Mouse (Mus musculus) stomach, embryonic 14.5 days (tissue): ENCODE results near the gene Hnrnph2. TPM values are rescaled to one million over a fixed set of nuclear protein-coding genes. Genes with fewer than 3 reads are reported as not detected.

Source experiments
- ATAC-seq: fragments of 200-750 bp; cut with Nextera tagmentation; 2 replicates; pipeline ENCODE4 v1.8.0; 2017; ENCODE audit warnings: low read depth, moderate TSS enrichment; ENCODE audit not compliant: insufficient number of reproducible peaks, insufficient read depth, low FRiP score
- H3K27ac ChIP-seq: fragments of 300-500 bp; sonication (generic); 2 replicates; pipeline ENCODE4 v1.5.1; 2014; ENCODE audit warnings: mild to moderate bottlenecking, low read length, moderate library complexity, mixed read lengths
- H3K27me3 ChIP-seq: fragments of 300-500 bp; sonication (generic); 2 replicates; pipeline ENCODE4 v1.6.1; 2014; ENCODE audit warnings: low read length, control low read depth, mixed read lengths; ENCODE audit not compliant: control insufficient read depth, insufficient read depth
- H3K36me3 ChIP-seq: fragments of 300-500 bp; sonication (generic); 2 replicates; pipeline ENCODE4 v1.6.1; 2014; ENCODE audit warnings: mild to moderate bottlenecking, control low read depth, low read length, moderate library complexity, mixed read lengths; ENCODE audit not compliant: control insufficient read depth, insufficient read depth
- H3K4me1 ChIP-seq: fragments of 300-500 bp; sonication (generic); 2 replicates; pipeline ENCODE4 v1.6.1; 2014; ENCODE audit warnings: low read length, control low read depth, mixed read lengths; ENCODE audit not compliant: control insufficient read depth, insufficient read depth
- H3K4me2 ChIP-seq: fragments of 300-500 bp; sonication (generic); replicated peaks from 2 replicates; pipeline ENCODE4 v1.6.1; 2014; ENCODE audit warnings: low read depth, low read length, control low read depth
- H3K4me3 ChIP-seq: fragments of 300-500 bp; sonication (generic); 2 replicates; pipeline ENCODE4 v1.5.1; 2014; ENCODE audit warnings: low read depth, low read length, control low read depth
- H3K9ac ChIP-seq: fragments of 300-500 bp; sonication (generic); replicated peaks from 2 replicates; pipeline ENCODE4 v1.6.1; 2014; ENCODE audit warnings: low read depth, mild to moderate bottlenecking, control low read depth, low read length, moderate library complexity, mixed read lengths
- H3K9me3 ChIP-seq: fragments of 300-500 bp; sonication (generic); 2 replicates; pipeline ENCODE4 v1.6.1; 2016; ENCODE audit warnings: low read depth, low read length, control low read depth; ENCODE audit not compliant: control insufficient read depth
- WGBS: fragments of 180-500 bp; shearing (Covaris S2); extraction: QIAGEN DNeasy Blood & Tissue Kit; methylation state at CpG from one replicate; pipeline ENCODE4 v1.1.7; 2014; 5-methylcytosine and 5-hydroxymethylcytosine counted together
- polyA plus RNA-seq: library from polyadenylated mRNA; unstranded; fragments of >200 nt; fragmentation: Nextera tagmentation; extraction: Ambion mirVana; gene quantifications from 2 replicates; pipeline ENCODE4 v1.2.1, GENCODE M21; 2014

The Hnrnph2 gene
- polyA plus RNA-seq, 1 experiment from 2014 or later, result 84.8 TPM

GRCm38 (mm10) chrX:134648031-134648692 lies 47.2 kb downstream of the Hnrnph2 start:
- Histone ChIP-seq H3K27ac (no peak overlapping the region), H3K9me3 (no peaks in the 10 kb centered on the region), H3K9ac (no peak overlapping the region), H3K4me2 (no peak overlapping the region), H3K4me3 (no peak overlapping the region), H3K4me1 (no peaks in the 10 kb centered on the region), H3K27me3 (no peaks in the 10 kb centered on the region), H3K36me3 (no peaks in the 10 kb centered on the region)
- peak; percentile 72; the same call in 1 of the 2 replicates for ATAC-seq
- 23% methylated on average over 11 of the region's 11 CpGs for WGBS

DNA sequence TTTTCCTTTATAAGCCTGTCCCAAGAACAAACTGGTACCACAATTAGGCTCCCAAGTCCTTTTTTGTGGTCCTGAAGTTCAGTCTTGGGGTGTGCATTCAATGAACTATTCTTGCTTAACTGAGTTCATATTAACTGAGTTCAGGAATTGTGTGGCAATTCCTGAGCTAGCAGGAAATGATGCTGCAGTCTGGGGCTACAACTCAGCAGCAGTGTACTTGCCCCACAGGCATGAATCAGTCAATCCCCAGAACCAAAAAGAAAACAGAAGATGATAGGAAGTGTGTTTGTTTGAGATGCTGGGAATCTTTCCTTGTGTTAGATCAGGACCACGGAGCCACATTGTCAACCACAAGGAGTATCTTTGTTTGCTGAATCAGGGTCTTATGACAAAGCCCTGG lies 51.1 kb downstream of the Hnrnph2 start:
- WGBS, result 73% methylated on average over 1 of the region's 1 CpGs
- ATAC-seq, result no peak
- Histone ChIP-seq H3K4me1 (no peaks in the 10 kb centered on the region), H3K27me3 (no peaks in the 10 kb centered on the region), H3K9me3 (no peaks in the 10 kb centered on the region), H3K9ac (no peak overlapping the region), H3K4me2 (no peak overlapping the region), H3K4me3 (no peak overlapping the region), H3K36me3 (no peaks in the 10 kb centered on the region), H3K27ac (no peak overlapping the region)

Other genes starting within 250 kb of the Hnrnph2 start
- gene Drp2, start 196.6 kb upstream of the Hnrnph2 start, polyA plus RNA-seq, result 2.2 and 2.8 TPM in 2 replicates
- gene Taf7l, start 124.7 kb upstream of the Hnrnph2 start, polyA plus RNA-seq, result 0.13 TPM in 1 of 2 replicates, not detected in the other
- 71.0 and 81.2 TPM in 2 replicates for gene Timm8a1, start 59.3 kb upstream of the Hnrnph2 start, polyA plus RNA-seq
- gene Btk, start 17.6 kb upstream of the Hnrnph2 start, polyA plus RNA-seq, result 0.29 and 1.2 TPM in 2 replicates
- gene Rpl36a, start 15.5 kb upstream of the Hnrnph2 start, polyA plus RNA-seq, result 561 and 566 TPM in 2 replicates
- 4.9 and 7.6 TPM in 2 replicates for gene Gla, start 54 bp upstream of the Hnrnph2 start, polyA plus RNA-seq
- gene Armcx4, start 85.3 kb downstream of the Hnrnph2 start, polyA plus RNA-seq, result 5.8 and 6.1 TPM in 2 replicates
- 52.0 and 52.1 TPM in 2 replicates for gene Armcx1, start 116.8 kb downstream of the Hnrnph2 start, polyA plus RNA-seq
- gene Armcx6, start 150.2 kb downstream of the Hnrnph2 start, polyA plus RNA-seq, result 30.5 and 30.8 TPM in 2 replicates
- 79.8 and 84.8 TPM in 2 replicates for gene Armcx3, start 155.4 kb downstream of the Hnrnph2 start, polyA plus RNA-seq
- gene Armcx2, start 208.0 kb downstream of the Hnrnph2 start, polyA plus RNA-seq, result 71.5 and 74.0 TPM in 2 replicates